Mouse (Mus musculus): ENCODE data around the gene Prok1. TPM values are rescaled to one million over a fixed set of nuclear protein-coding genes. Genes with fewer than 3 reads are reported as not detected.

The Prok1 gene
- polyA plus RNA-seq, 1 experiment from 2014 or later, result 0.07 TPM

DNA sequence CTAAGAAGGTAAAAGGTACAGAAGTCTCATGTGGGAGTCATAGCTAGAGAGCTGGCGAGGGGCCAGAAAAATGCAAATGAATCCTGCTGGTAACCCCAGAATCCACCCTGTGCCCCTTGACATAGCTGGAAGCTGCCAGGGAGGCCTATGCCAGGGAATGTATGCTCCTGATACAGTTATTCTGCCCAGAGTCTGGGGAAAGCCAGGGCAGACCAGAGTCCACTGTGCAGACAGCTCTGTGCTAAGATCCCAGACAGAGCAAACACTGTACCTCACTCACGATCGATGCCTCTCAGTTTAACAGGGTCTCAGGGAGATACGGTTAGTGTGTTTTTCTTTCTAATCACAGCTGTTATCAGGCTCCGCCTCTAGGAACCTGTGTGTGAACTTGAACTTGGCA, 9.7 kb downstream of the Prok1 start:
- no peak for ATAC-seq (ENCODE audit: low FRiP score)
- no peak overlapping the region for H3K9ac ChIP-seq (ENCODE audit: low read length)
- 78% methylated on average over 5 of the region's 5 CpGs for WGBS
- H3K27me3 ChIP-seq (ENCODE audit: control insufficient read depth, insufficient read depth, low read length), result no peaks in the 10 kb centered on the region
- no peak for DNase-seq (ENCODE audit: low spot score, missing footprints)
- H3K27ac ChIP-seq (ENCODE audit: low read depth, low read length), result no peak overlapping the region
- no peak overlapping the region for H3K4me2 ChIP-seq
- H3K36me3 ChIP-seq (ENCODE audit: control insufficient read depth, insufficient read depth, low read length), result no peaks in the 10 kb centered on the region
- H3K4me1 ChIP-seq (ENCODE audit: control insufficient read depth, insufficient read depth, low read length), result no peaks in the 10 kb centered on the region
- no peaks in the 10 kb centered on the region for H3K9me3 ChIP-seq (ENCODE audit: control insufficient read depth, low read length)
- H3K4me3 ChIP-seq (ENCODE audit: low read depth, low read length), result no peak overlapping the region

DNA sequence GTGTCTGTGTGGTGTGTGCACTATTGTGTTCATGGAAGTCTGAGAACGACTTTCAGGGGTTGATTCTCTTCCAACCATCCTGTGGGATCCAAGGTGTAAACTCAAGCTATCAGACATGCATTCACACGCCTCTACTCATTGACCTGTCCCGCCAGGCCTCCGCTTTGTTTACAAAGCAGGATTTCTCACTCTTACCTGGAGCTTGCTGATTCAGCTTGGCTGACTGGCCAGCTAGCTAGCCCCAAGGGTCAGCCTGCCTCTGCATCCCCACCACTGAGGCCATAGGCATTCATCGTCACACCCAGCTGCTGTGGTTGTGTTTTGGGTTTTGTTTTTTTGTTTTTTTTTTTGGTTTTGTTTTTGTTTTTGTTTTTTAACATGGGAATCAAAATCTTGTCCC, 10.3 kb downstream of the Prok1 start:
- no peaks in the 10 kb centered on the region for H3K36me3 ChIP-seq (ENCODE audit: control insufficient read depth, insufficient read depth, low read length)
- WGBS, result 85% methylated on average over 5 of the region's 5 CpGs
- no peak overlapping the region for H3K27ac ChIP-seq (ENCODE audit: low read depth, low read length)
- ATAC-seq (ENCODE audit: low FRiP score) (no peak), DNase-seq (ENCODE audit: low spot score, missing footprints) (peak; percentile 54)
- no peak overlapping the region for H3K4me2 ChIP-seq
- no peak overlapping the region for H3K9ac ChIP-seq (ENCODE audit: low read length)
- no peak overlapping the region for H3K4me3 ChIP-seq (ENCODE audit: low read depth, low read length)
- no peaks in the 10 kb centered on the region for H3K9me3 ChIP-seq (ENCODE audit: control insufficient read depth, low read length)
- no peaks in the 10 kb centered on the region for H3K4me1 ChIP-seq (ENCODE audit: control insufficient read depth, insufficient read depth, low read length)
- no peaks in the 10 kb centered on the region for H3K27me3 ChIP-seq (ENCODE audit: control insufficient read depth, insufficient read depth, low read length)

DNA sequence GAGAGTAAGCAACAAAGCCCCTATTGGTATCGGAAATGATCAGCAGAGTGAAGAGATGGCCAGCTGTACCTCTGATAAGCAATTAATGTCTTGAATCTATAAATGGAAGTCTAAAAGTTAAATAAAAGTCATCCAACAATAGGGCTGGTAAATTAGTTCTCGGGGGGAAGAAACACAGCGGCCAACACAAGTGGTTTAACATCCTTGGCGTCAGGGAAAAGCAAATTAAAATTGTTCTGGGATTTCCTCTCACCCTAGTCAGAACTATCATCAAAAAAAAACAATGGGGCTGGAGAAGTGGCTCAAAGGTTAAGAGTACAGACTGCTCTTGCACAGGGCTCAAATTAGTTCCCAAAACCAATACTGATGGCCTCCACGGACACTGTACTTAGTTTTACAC, 13.7 kb downstream of the Prok1 start:
- H3K4me3 ChIP-seq (ENCODE audit: low read depth, low read length), result no peak overlapping the region
- 93% methylated on average over 5 of the region's 5 CpGs for WGBS
- no peaks in the 10 kb centered on the region for H3K36me3 ChIP-seq (ENCODE audit: control insufficient read depth, insufficient read depth, low read length)
- DNase-seq (ENCODE audit: low spot score, missing footprints) (no peak), ATAC-seq (ENCODE audit: low FRiP score) (no peak)
- H3K4me1 ChIP-seq (ENCODE audit: control insufficient read depth, insufficient read depth, low read length), result no peaks in the 10 kb centered on the region
- no peak overlapping the region for H3K9ac ChIP-seq (ENCODE audit: low read length)
- H3K27me3 ChIP-seq (ENCODE audit: control insufficient read depth, insufficient read depth, low read length), result no peaks in the 10 kb centered on the region
- H3K27ac ChIP-seq (ENCODE audit: low read depth, low read length), result no peak overlapping the region
- H3K9me3 ChIP-seq (ENCODE audit: control insufficient read depth, low read length), result no peaks in the 10 kb centered on the region
- no peak overlapping the region for H3K4me2 ChIP-seq

DNA sequence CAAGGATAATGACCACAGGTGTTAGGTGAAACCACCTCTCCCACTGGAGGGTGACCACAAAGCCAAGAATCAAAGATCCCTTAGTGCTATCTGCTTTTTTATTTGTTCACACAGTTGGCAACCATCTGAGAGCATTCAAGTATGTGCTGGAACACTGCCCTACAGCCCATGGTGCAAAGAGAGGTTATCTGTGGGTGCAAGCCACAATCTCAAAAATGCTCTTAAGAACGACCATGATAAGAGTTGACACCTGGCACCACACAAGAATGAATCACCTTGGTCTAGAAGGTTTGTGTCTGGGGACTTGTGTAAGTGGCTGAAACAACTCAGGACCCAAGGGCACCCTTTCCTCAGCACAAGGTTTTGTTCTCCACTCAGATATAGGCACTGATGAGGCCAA, 16.3 kb downstream of the Prok1 start:
- no peaks in the 10 kb centered on the region for H3K9me3 ChIP-seq (ENCODE audit: control insufficient read depth, low read length)
- no peaks in the 10 kb centered on the region; the same call in 1 of the 2 replicates for H3K4me1 ChIP-seq (ENCODE audit: control insufficient read depth, insufficient read depth, low read length)
- H3K4me2 ChIP-seq, result no peak overlapping the region
- H3K27me3 ChIP-seq (ENCODE audit: control insufficient read depth, insufficient read depth, low read length), result no peaks in the 10 kb centered on the region
- DNase-seq (ENCODE audit: low spot score, missing footprints) (peak; percentile 17), ATAC-seq (ENCODE audit: low FRiP score) (no peak)
- WGBS, result 71% methylated on average over 1 of the region's 1 CpGs
- no peak overlapping the region for H3K4me3 ChIP-seq (ENCODE audit: low read depth, low read length)
- H3K36me3 ChIP-seq (ENCODE audit: control insufficient read depth, insufficient read depth, low read length), result no peaks in the 10 kb centered on the region
- H3K9ac ChIP-seq (ENCODE audit: low read length), result no peak overlapping the region
- H3K27ac ChIP-seq (ENCODE audit: low read depth, low read length), result no peak overlapping the region

DNA sequence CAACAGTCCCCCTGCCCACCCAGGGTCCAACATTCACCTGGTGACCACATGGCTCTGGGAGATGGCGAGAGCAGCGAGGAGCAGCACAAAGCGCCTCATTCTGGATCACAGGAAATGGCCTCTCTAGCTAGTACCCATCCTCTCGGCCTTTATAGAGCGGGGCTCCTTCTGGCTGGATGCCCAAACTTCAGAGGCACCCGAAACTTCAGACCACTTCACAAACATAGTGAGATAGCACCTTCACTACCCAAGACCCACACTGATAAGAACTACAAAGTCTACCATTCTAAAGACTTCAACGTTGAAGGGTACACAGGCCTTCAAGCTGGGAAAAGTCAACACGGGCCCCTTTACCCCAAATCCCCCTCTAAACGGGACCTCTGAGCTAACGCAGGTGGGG, 17.9 kb downstream of the Prok1 start, which contains the start of gene Cym:
TSS of gene Cym (minus strand) at position 125 of the 400 bp plus-strand sequence.
- Histone ChIP-seq H3K4me1 (ENCODE audit: control insufficient read depth, insufficient read depth, low read length) (no peaks in the 10 kb centered on the region; the same call in 1 of the 2 replicates), H3K27ac (ENCODE audit: low read depth, low read length) (no peak within 1 kb of the TSS), H3K9ac (ENCODE audit: low read length) (no peak within 1 kb of the TSS), H3K36me3 (ENCODE audit: control insufficient read depth, insufficient read depth, low read length) (no peaks in the 10 kb centered on the region), H3K4me2 (no peak within 1 kb of the TSS), H3K4me3 (ENCODE audit: low read depth, low read length) (no peak within 1 kb of the TSS), H3K27me3 (ENCODE audit: control insufficient read depth, insufficient read depth, low read length) (no peaks in the 10 kb centered on the region), H3K9me3 (ENCODE audit: control insufficient read depth, low read length) (no peaks in the 10 kb centered on the region)
- WGBS, result 84% methylated on average over 10 of the region's 10 CpGs
- ATAC-seq (ENCODE audit: low FRiP score) (no peak), DNase-seq (ENCODE audit: low spot score, missing footprints) (peak; percentile 60)

DNA sequence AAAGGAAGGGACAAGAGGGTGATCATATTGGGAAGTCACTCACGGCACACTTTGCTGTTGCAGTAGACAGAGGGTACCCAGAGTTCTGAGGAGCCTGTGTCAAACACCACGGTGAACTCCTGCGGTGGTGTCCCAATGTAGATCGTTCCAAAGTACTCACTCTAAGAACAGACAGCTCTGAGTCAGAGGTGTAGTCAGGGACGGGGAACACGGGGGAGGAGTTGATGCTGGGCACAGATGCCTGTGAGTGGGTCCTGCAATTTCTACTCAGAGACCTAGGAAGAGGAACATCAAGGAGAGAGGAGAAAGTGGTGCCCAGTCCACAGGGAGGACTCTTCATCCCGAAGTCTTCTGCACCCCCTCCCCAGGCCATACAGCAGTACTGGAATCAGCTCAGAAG, 20.9 kb downstream of the Prok1 start:
- H3K4me2 ChIP-seq, result no peak overlapping the region
- no peak for ATAC-seq (ENCODE audit: low FRiP score)
- H3K4me3 ChIP-seq (ENCODE audit: low read depth, low read length), result no peak overlapping the region
- 87% methylated on average over 7 of the region's 7 CpGs for WGBS
- H3K4me1 ChIP-seq (ENCODE audit: control insufficient read depth, insufficient read depth, low read length), result no peaks in the 10 kb centered on the region; the same call in 1 of the 2 replicates
- no peak overlapping the region for H3K27ac ChIP-seq (ENCODE audit: low read depth, low read length)
- H3K36me3 ChIP-seq (ENCODE audit: control insufficient read depth, insufficient read depth, low read length), result no peaks in the 10 kb centered on the region
- no peaks in the 10 kb centered on the region for H3K27me3 ChIP-seq (ENCODE audit: control insufficient read depth, insufficient read depth, low read length)
- peak; percentile 51 for DNase-seq (ENCODE audit: low spot score, missing footprints)
- H3K9ac ChIP-seq (ENCODE audit: low read length), result no peak overlapping the region
- H3K9me3 ChIP-seq (ENCODE audit: control insufficient read depth, low read length), result no peaks in the 10 kb centered on the region

DNA sequence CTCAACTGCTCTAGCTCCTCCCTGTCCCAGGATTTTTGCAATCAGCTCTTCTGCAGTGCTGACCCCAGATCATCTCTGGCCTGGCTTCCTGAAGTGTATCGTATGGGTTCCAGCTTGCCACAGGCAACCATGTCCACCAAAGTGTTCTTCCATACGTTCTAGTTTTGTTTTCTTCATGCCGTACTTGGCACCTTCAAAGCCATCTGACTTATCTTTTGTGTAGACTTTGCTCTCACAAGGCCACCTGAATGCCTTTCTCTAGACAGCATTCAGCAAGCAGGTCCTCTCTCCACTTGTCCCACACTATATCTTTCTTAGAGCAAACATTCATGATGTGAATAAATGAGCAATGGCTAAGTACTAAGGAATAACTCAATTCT, 22.4 kb downstream of the Prok1 start:
- Histone ChIP-seq H3K4me2 (no peak overlapping the region), H3K4me1 (ENCODE audit: control insufficient read depth, insufficient read depth, low read length) (no peaks in the 10 kb centered on the region; the same call in 1 of the 2 replicates), H3K27ac (ENCODE audit: low read depth, low read length) (no peak overlapping the region), H3K27me3 (ENCODE audit: control insufficient read depth, insufficient read depth, low read length) (no peaks in the 10 kb centered on the region), H3K9ac (ENCODE audit: low read length) (no peak overlapping the region), H3K9me3 (ENCODE audit: control insufficient read depth, low read length) (no peaks in the 10 kb centered on the region), H3K4me3 (ENCODE audit: low read depth, low read length) (no peak overlapping the region), H3K36me3 (ENCODE audit: control insufficient read depth, insufficient read depth, low read length) (no peaks in the 10 kb centered on the region)
- no peak for ATAC-seq (ENCODE audit: low FRiP score)
- no peak for DNase-seq (ENCODE audit: low spot score, missing footprints)
- WGBS, result 88% methylated on average over 3 of the region's 3 CpGs

DNA sequence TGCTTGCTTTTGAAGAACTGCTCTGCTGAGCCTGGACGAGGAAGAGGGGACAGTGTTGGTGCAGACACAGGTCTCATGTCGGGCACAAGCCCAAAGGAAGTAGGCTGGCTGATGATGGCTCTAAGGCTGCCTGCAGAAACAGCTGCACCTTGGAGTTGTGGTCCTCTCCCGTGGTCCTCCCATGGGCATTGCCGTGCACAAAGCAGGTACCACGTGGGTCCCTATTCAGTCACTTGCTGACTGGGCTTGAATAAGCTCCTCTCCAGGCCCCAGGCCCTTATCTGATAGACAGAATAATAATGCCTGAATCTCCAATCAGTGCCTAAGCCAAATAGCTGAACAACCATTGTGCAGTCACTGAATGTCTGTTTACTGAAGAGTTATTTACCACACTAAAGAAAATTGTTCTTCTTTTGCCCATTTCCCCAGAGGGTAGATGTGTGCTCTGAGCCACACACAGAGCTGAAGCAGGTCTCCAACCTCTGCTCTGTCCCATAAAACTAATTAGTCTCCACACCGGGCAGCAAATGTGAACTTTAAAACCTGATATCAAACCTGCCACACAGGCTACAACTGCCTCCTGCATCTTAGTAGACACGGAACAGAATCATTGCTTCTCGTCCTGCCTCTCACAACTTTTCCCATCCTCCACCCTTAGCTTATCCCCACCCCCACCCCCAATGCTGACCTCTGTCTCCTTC, 23.0 kb downstream of the Prok1 start:
- Histone ChIP-seq H3K4me1 (ENCODE audit: control insufficient read depth, insufficient read depth, low read length) (no peaks in the 10 kb centered on the region; the same call in 1 of the 2 replicates), H3K27ac (ENCODE audit: low read depth, low read length) (no peak overlapping the region), H3K36me3 (ENCODE audit: control insufficient read depth, insufficient read depth, low read length) (no peaks in the 10 kb centered on the region), H3K9ac (ENCODE audit: low read length) (no peak overlapping the region), H3K27me3 (ENCODE audit: control insufficient read depth, insufficient read depth, low read length) (no peaks in the 10 kb centered on the region), H3K4me2 (no peak overlapping the region), H3K4me3 (ENCODE audit: low read depth, low read length) (no peak overlapping the region), H3K9me3 (ENCODE audit: control insufficient read depth, low read length) (no peaks in the 10 kb centered on the region)
- 70% methylated on average over 8 of the region's 8 CpGs for WGBS
- peak; percentile 61 for DNase-seq (ENCODE audit: low spot score, missing footprints)
- no peak; the same call in 1 of the 2 replicates for ATAC-seq (ENCODE audit: low FRiP score)

DNA sequence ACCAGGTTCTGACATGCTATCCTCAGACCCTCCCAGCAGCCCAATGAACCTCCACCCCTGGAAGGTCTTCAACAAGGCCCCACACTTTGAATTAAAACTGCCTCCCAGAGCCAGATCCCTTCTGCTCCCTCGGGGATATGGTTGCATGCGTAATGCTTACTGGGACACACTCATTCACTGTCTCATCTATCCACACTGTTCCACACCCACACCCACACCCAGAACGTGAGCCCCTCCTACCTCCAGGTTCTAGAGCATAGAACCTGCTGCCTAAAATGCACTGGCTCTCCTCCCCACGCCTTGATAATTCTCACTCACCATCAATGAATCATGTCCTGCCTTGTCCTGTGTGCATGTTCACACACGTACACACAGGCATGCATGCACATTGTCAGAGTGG, 24.9 kb downstream of the Prok1 start:
- H3K4me2 ChIP-seq, result no peak overlapping the region
- H3K27ac ChIP-seq (ENCODE audit: low read depth, low read length), result no peak overlapping the region
- 79% methylated on average over 5 of the region's 5 CpGs for WGBS
- no peak overlapping the region for H3K9ac ChIP-seq (ENCODE audit: low read length)
- no peaks in the 10 kb centered on the region for H3K9me3 ChIP-seq (ENCODE audit: control insufficient read depth, low read length)
- H3K27me3 ChIP-seq (ENCODE audit: control insufficient read depth, insufficient read depth, low read length), result no peaks in the 10 kb centered on the region
- no peak overlapping the region for H3K4me3 ChIP-seq (ENCODE audit: low read depth, low read length)
- no peaks in the 10 kb centered on the region for H3K4me1 ChIP-seq (ENCODE audit: control insufficient read depth, insufficient read depth, low read length)
- no peaks in the 10 kb centered on the region for H3K36me3 ChIP-seq (ENCODE audit: control insufficient read depth, insufficient read depth, low read length)
- no peak for DNase-seq (ENCODE audit: low spot score, missing footprints)
- no peak for ATAC-seq (ENCODE audit: low FRiP score)

All from midbrain, embryonic 11.5 days (tissue).